Mouse (Mus musculus): Measurements from ENCODE around the gene Flot1.

Flot1 gene

GRCm38 (mm10) chr17:35866281-35866831 lies 43.3 kb downstream of the Flot1 start:
- DNase-seq (ENCODE audit: low spot score in 2 of 2), result peak in 1 of 2 experiments; percentile 31

DNA sequence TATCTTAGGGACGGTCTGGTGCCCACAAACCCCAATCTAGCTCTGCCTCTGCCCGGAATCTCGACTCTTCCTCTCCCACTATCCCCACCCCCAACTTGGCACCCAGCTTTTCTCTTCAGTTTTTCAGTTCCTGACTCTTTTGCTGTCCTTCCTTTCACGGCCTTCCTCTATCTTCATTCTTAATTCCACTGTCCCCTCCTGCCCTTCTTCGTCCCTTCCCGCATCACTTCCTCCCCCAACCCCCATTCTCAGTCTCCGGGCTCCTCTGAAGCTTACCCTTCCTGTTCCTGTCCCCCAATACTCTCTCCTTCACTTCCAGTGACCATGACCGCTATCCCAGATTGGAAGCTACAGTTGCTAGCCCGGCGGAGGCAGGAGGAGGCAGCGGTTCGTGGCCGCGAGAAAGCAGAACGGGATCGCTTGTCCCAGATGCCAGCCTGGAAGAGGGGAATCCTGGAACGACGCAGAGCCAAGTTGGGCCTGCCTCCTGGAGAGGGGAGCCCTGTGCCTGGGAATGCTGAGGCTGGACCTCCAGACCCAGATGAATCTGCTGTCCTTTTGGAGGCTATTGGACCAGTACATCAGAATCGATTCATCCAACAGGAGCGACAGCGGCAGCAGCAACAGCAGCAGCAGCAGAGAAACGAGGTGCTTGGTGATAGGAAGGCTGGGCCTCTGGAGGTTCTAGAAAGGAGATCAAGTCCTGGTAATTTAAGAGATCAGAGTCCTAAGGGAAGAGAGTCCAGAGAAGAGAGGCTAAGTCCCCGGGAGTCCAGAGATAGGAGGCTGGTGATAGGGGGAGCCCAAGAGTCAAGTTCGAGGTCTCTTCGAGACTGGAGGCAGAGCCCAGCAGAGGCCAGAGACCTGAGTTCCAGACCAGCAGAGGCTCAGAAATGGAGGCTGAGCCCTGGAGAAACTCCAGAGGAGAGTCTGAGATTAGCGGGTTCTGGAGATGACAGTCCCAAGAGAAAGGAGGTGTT lies 44.2 kb downstream of the Flot1 start:
- no peak for DNase-seq (ENCODE audit: low spot score in 2 of 2)

DNA sequence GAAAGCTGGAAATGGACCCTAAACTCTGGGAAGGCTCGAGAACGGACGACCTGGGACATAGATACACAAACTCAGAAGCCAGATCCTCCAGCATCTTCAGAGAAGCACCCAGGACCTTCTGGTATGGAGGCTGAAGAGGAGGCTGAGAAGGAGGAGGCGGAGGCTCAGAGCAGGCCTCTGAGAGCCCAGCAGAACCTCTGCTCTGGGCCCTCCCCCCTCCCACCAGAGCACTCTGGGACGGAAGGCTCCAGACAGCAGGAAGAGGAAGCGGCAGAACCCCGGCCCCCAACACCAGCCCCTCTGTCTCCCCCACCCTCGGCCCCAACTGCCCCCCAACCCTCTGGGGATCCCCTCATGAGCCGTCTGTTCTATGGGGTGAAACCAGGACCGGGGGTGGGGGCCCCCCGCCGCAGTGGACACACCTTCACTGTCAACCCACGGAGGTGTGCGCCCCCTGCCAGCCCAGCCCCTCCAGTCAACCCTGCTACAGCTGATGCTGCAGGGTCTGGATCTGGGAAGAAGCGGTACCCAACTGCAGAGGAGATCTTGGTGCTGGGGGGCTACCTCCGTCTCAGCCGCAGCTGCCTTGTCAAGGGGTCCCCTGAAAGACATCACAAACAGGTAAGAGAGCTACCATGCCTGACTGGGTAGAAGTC lies 45.3 kb downstream of the Flot1 start:
- DNase-seq (ENCODE audit: low spot score in 2 of 2), result no peak

- DNase-seq (ENCODE audit: low spot score in 2 of 2), result no peak
Measured at GRCm38 (mm10) chr17:35868961-35869345, 45.9 kb downstream of the Flot1 start.

- DNase-seq (ENCODE audit: low spot score in 2 of 2), result no peak
Measured at GRCm38 (mm10) chr17:35869346-35870067, 46.5 kb downstream of the Flot1 start.

DNA sequence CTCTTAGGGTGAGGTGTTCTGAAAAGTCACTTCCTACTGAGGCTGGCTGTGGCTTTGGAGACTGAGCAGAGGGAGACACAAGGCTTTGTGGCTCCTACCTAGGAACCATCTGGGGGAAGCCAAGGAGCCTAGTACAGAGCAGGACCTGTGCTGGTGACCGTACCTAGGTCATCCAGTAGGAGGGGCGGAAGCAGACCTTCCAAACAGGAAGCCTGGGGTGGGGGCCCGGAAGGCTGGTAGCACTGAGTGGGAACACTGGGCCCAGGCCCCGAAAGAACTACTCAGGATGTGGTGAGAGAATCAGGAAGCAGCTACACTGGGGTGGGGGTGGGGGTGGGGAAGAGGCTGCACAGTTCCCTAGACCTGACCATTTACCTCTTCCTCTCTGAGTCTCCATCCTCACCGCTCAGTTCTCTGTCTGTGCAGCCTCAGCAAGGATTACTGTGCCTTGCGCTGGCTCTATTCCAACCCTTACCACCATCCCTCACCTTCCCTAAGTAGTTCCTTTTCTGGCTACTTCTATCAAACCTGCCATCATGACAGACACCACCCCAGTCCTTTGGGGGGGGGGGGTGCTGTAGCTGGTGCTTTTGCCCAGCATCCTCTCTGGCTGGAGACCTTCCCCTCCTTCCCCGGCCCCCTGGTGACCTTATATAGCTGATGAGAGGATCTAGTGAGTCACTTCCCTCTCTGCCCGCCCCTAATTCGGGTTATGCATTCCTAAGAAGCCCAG lies 47.3 kb downstream of the Flot1 start:
- DNase-seq (ENCODE audit: low spot score in 2 of 2), result no peak

- DNase-seq (ENCODE audit: low spot score in 2 of 2), result no peak
Measured at GRCm38 (mm10) chr17:35870884-35871696, 48.1 kb downstream of the Flot1 start.

- DNase-seq (ENCODE audit: low spot score in 2 of 2), result peak; percentile 84 to 88
Measured at GRCm38 (mm10) chr17:35873774-35874519, 50.9 kb downstream of the Flot1 start.

DNA sequence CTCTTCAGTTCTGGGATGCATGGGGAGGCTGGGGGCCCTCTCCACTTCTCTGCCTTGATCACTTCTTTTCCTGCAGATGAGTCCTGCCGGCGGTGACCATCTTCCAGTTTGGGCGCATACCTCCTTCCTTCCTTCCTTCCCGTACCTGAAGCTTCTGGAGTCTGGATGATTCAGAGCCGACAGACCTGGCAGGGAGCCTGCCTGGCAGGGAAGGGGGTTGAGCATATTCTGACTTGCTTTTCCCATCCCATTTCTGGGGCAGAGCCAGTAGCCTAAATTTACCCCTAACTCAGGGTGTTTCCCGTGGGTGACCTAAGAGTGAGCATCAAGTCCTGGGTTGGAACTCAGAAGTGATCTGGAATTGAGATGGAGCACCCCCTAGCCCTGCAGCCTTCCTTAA lies 51.7 kb downstream of the Flot1 start:
- peak; percentile 64 to 65 for DNase-seq (ENCODE audit: low spot score in 2 of 2)

DNA sequence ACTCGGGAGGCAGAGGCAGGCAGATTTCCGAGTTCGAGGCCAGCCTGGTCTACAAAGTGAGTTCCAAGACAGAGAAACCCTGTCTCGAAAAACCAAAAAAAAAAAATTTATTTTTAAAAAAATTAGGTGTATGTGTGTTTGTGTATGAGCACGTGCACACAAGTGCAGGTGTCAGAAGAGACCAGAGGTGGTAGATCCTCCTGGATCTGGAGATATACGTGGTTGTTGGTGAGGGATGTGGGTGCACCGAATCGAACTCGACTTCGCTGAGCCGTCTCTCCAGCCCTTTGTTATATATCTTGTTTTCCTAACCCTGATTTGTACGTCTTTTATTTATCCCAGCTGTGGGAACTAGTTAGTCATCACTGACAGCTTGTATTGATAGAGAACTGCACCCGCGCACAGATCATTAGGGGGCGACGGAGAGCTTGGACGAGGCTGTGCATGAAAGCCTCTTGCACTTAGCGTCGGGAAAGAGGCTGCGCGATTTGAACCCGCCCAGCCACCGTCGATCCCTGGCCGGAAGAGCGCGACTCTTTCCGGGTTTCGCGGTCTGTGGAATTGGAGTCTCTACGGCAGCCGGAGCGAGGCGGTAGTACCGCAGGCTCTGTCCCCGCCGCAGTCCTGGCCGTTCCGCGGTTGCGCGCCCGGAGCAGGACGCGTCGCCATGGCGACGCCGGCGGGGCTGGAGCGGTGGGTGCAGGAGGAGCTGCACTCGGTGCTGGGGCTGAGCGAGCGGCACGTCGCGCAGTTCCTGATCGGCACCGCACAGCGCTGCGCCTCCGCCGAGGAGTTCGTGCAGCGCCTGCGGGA lies 56.4 kb downstream of the Flot1 start, which contains the start of gene Dhx16:
TSS of gene Dhx16 (plus strand) at position 575 of the 813 bp plus-strand sequence.
- DNase-seq (ENCODE audit: low spot score in 2 of 2), result peak; percentile 96 to 98
